Mouse (Mus musculus): ENCODE measurements around the gene Defa26.
"Not testable (repeated sequence)": the region's sequence is repeated elsewhere in the genome, so short reads cannot be mapped to it uniquely, and the experiment has no call there.

Defa26 gene

DNA sequence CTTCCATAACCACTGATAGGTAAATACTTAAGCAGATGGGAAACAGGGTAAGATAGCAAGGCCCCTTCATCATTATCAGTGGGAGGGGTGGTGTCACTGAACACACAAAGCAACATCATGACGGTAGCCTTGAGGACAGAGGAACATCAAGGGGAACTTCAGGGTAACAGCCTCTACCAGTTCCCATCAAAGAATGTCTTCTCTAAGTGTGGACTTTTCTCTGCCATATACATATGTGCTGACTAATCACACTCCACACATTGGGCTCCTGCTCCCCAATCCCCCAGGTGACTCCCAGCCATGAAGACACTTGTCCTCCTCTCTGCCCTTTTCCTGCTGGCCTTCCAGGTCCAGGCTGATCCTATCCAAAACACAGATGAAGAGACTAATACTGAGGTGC lies at the start of gene Defa26:
Gene Defa26, plus strand, starts transcription at position 301 of the 400 bp plus-strand sequence.
- DNase-seq (ENCODE audit: low spot score in 2 of 2) = not testable (repeated sequence)

DNA sequence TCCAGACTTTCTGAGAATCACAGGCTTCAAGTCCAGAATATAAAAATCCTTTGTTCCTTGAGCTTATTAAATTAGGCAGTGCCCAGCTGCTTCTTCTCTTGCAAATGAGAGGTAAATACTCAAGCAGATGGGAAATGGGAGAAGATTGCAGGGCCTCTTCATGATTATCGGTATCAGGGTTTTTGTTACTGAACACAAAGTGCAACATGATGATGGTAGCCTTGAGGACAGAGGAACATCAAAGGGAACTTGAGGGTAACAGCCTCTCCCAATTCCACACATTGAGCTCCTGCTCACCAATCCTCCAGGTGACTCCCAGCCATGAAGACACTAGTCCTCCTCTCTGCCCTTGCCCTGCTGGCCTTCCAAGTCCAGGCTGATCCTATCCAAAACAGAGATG lies 35.3 kb upstream of the Defa26 start, which contains the start of gene Defa28:
Gene Defa28, plus strand, starts transcription at position 301 of the 400 bp plus-strand sequence.
- DNase-seq (ENCODE audit: low spot score in 2 of 2) = not testable (repeated sequence)

DNA sequence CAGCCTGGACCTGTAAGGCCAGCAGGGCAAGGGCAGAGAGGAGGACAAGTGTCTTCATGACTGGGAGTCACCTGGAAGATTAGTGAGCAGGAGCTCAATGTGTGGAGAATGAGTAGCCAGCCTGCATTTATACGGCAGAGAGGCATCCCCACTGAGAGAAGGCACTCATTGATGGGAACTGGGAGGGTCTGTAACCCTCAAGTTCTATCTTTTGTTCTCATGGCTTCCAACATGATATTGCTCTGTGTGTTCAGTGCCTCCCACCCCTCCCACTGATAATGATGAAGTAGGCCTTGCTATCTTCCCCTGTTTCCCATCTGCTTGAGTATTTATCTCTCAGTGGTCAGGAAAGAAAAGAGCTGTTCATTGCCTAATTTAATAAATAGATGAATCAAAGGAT lies 23.6 kb upstream of the Defa26 start, which contains the start of gene Gm7861:
Gene Gm7861, minus strand, starts transcription at position 101 of the 400 bp plus-strand sequence.
- DNase-seq (ENCODE audit: low spot score in 2 of 2) = not testable (repeated sequence)

DNA sequence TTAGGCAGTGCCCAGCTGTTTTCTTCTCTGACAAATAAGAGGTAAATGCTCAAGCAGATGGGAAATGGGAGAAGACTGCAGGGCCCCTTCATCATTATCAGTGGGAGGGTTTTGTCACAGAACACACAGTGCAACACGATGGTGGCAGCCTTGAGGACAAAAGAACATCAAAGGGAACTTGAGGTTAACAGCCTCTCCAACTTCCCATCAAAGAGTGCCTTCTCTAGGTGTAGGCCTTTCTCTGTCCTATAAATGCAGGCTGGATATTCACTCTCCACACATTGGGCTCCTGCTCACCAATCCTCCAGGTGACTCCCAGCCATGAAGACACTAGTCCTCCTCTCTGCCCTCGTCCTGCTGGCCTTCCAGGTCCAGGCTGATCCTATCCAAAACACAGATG lies 37.5 kb downstream of the Defa26 start, which contains the start of gene Defa17:
Gene Defa17, plus strand, starts transcription at position 301 of the 400 bp plus-strand sequence.
- DNase-seq (ENCODE audit: low spot score in 2 of 2) = not testable (repeated sequence)

DNA sequence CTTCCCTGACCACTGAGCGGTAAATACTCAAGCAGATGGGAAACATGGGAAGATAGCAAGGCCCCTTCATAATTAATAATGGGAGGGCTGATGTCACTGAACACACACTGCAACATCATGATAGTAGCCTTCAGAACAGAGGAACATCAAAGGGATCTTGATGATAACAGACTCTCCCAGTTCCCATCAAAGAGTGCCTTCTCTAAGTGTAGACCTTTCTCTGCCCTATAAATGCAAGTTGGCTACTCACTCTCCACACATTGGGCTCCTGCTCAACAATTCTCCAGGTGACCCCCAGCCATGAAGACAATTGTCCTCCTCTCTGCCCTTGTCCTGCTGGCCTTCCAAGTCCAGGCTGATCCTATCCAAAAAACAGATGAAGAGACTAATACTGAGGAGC lies 47.5 kb downstream of the Defa26 start, which contains the start of gene Defa34:
Gene Defa34, plus strand, starts transcription at position 301 of the 400 bp plus-strand sequence.
- DNase-seq (ENCODE audit: low spot score in 2 of 2) = not testable (repeated sequence)

Measured in frontal cortex, postnatal 25 days (tissue).